Mouse (Mus musculus): ENCODE results near the gene Gm20481.
"Not testable (repeated sequence)": the region's sequence is repeated elsewhere in the genome, so short reads cannot be mapped to it uniquely, and the experiment has no call there.

The Gm20481 gene

DNA sequence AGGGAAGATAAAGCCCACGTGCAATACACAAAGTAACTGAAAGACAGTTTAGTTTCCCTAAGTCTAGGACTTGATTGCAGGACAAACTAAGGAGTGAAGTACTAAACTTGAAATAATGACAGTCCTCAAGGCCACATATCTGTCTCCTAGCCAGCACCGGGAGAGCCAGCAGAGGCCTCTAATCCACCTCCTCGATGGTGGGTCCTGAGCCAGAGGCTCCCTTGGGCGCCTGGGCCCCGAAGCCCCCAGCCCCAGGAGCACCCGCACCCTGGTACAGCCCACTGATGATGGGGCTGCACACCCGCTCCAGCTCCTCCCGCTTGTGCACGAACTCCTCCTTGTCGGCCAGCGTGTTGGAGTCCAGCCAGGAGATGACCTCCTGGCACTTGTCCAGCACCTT is at the start of gene Gm20481:
Gm20481 (plus strand) TSS at position 91 of the 400 bp plus-strand sequence.
- not testable (repeated sequence) for DNase-seq

DNA sequence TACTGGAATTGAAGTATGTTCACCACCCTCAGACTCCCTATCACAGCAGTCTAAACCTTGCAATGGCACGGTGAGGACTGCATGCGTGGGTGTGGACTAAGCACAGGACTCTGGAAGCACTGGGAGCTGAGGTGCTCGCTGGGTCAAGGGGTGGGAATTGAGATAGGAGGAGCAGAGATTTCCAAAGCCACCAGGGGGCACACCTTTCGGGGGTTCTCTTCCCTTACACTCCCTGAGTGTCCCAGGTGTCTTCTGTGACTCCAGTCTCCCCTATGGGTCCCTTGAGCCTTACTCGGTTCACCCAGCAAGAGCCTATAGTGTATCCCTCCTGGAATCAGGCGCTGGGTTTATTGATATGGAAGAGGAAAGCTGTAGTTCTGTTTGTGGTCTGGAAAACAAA is 46.8 kb upstream of the Gm20481 start:
- DNase-seq = no peak

DNA sequence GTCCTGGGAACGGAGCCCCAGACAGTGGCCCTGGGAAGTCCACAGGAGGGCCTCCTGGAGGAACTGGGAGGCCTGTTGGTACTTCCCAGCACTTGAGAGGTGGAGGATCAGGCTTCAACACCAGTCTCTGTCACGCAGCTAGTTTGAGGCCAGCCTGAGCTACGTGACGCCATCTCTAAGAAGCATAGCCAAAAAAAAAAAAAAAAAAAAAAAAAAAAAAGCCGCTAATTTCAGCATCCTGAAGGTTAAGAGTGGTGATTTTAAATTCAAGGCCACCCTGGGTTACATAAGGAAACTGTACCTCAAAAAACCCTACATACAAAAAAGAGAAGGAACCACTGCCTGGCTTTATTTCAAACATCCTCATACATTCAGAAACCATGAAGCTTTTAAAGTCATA is 45.5 kb upstream of the Gm20481 start:
- DNase-seq = no peak

DNA sequence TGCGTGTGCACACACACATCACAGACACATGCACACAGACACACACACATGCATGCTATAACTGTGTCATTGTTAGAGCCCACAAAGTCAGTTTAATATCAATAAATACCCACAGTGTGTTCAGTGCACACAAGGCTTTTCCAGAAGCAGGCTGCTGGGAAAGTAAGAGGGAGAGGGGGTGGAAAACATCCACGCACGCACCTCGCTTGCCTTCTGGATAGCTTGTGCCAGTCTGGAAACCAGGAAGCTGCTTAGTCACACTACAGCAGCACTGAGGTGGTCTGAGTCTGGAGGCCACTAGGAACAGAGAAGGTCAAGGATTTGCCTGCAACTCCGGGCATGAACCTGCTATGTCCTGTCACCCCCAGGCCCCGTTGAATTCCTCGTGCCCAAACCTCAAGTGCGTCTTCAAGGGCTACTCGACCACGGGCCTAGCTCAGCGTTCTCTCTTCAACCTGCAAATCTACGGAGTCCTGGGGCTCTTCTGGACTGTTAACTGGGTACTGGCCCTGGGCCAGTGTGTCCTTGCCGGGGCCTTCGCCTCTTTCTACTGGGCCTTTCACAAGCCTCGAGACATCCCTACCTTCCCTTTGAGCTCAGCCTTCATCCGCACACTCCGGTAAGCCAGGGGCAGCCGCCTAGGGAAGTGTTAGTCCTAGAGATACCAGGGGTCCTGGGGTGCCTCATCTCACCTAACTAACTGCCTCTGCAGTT is 42.2 kb upstream of the Gm20481 start:
- no peak for DNase-seq

DNA sequence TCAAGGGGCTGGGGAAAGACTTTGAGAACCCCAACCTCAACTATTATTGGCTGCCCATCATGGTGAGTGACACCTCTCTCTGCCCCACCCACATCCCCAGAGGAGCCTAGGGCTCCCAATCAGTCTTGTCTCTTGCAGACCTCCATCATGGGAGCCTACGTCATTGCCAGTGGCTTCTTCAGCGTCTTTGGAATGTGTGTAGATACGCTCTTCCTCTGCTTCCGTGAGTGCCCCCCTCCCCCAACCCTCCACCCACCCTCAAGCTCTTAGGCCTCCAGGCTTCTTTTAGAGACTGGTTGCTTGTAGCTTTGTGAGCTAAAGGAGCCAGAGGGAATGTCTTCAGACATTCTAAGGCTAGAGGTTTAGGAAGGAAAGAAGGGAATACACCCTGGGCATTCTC is 40.9 kb upstream of the Gm20481 start:
- DNase-seq = no peak

DNA sequence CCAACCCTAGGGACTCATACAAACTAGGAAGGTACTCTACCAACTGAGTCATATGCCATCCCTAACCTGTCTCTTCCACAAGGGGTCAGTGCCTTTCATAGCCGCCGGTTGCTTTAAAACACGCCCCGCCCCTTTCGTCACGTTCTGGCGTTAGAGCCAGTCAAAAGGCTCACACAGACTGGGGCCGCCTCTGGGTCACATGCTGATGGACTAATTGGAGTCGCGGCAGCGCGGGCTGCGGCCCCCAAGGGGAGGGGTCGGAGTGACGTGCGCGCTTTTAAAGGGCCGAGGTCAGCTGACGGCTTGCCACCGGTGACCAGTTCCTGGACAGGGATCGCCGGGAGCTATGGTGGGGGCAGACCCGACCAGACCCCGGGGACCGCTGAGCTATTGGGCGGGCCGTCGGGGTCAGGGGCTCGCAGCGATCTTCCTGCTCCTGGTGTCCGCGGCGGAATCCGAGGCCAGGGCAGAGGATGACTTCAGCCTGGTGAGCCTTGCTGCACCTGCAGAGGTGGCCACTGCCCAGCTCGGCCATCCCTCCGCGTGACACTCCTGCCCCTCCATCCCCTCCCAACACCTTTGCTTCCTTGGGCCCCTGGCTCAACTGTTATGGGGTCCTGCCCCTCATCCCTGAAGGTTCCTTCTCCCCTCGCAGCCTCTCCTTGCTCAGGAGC is 38.5 kb upstream of the Gm20481 start, which contains the start of gene Neu1:
Neu1 (plus strand) TSS at position 193 of the 674 bp plus-strand sequence.
- DNase-seq = peak; percentile 95 to 96

DNA sequence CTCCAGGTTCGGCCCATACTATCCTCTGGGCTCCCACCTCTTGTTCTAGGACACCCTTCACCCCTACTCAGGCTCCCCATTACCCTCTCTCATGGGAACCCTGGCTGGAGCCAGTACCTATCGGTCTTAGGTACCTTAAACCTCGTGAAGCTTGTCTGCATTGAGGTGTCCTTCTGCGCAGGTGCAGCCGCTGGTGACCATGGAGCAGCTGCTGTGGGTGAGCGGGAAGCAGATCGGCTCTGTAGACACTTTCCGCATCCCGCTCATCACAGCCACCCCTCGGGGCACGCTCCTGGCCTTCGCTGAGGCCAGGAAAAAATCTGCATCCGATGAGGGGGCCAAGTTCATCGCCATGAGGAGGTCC is 38.0 kb upstream of the Gm20481 start:
- DNase-seq = peak; percentile 36 to 50

DNA sequence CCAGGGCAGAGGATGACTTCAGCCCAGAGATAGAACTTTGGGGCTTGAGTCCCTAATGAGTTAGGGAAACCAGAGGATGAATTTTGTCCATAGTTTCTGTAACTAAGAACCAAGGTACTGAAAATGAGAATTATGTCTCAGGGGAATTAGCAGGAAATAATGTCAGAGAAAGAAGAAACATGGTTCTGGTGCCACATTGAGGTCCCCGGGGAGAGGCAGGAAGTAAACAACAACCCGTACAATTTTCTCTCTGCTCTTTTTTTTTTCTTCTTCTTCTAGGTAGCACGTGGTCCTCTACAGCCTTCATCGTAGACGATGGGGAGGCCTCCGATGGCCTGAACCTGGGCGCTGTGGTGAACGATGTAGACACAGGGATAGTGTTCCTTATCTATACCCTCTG is 37.4 kb upstream of the Gm20481 start:
- peak in 1 of 2 experiments; percentile 14 for DNase-seq

DNA sequence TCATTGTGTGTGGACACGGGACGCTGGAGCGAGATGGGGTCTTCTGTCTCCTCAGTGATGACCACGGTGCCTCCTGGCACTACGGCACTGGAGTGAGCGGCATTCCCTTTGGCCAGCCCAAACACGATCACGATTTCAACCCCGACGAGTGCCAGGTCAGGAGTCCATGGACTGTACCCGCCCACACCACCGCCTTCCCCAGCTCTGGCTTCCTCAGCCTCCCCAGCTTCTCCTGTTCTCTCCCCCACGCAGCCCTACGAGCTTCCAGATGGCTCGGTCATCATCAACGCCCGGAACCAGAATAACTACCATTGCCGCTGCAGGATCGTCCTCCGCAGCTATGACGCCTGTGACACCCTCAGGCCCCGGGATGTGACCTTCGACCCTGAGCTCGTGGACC is 35.7 kb upstream of the Gm20481 start:
- no peak for DNase-seq

DNA sequence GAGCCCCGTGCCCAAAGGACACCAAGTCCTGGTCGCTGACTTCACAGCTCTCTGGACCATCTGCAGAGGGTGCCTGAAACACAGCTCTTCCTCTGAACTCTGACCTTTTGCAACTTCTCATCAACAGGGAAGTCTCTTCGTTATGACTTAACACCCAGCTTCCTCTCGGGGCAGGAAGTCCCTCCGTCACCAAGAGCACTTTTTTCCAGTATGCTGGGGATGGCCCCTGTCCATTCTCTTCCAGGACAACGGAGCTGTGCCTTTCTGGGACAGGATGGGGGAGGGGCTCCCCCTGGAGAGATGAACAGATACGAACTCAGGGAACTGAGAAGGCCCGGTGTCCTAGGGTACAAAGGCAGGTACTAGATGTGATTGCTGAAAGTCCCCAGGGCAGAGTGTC is 34.9 kb upstream of the Gm20481 start:
- DNase-seq = no peak

DNA sequence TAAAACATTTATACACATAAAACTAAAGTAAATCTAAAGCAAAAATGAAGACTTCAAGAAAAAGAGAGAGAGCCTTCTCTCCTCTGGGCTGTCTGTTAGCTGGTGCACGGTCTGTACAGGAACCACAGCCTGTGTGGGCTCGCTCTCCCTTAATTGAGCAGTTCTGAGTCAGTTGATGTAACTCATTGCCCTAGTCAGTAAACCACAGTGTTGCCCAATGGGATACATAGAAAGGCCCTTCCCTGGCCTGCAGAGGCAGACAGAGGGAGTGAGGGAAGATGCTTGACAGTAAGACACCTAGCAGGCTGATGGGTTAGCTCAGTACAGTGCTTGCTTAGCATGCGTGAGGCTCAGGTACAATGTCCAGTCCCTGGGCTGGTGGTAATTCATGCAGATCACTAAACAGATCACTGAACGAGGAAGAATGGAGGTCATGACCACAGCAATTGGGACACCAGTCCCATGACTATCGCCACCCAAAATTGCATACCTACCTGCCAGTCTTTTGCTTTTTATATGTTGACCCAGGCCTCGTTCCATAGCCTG is 31.7 kb upstream of the Gm20481 start:
- no peak for DNase-seq

DNA sequence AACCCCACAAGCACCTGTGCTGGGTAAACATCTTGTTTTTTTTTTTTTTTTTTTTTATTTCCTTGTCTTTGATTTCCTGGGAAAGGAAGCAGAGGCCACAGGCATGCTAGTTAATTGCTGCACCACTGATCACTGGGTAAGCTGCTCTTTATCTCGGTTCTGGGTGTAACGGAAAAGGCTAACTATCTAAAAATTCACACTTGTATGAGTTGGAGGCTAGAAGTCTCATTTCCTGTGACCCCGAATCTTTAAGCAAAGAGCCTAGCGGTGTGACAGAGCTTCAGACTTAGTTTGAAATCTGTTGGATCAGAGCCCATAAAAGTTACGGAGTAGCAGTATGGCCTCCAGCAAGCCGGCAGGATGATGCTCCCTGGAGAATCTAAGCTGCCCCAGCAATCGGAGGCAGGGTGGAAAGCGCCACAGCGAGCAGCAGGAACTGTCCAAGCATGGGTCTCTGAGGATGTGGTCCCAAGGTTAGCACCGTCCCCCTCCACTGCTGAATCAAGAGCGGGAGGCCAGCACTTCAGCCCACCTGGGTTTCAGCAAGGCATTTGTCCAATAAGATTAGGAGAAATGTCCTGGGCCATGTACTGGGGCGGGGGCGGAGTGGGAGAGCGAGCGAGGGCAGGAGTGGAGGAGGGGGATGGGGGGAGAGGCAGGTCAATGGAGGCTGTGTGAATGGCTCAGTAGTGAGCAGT is 28.2 kb upstream of the Gm20481 start:
- no peak for DNase-seq

DNA sequence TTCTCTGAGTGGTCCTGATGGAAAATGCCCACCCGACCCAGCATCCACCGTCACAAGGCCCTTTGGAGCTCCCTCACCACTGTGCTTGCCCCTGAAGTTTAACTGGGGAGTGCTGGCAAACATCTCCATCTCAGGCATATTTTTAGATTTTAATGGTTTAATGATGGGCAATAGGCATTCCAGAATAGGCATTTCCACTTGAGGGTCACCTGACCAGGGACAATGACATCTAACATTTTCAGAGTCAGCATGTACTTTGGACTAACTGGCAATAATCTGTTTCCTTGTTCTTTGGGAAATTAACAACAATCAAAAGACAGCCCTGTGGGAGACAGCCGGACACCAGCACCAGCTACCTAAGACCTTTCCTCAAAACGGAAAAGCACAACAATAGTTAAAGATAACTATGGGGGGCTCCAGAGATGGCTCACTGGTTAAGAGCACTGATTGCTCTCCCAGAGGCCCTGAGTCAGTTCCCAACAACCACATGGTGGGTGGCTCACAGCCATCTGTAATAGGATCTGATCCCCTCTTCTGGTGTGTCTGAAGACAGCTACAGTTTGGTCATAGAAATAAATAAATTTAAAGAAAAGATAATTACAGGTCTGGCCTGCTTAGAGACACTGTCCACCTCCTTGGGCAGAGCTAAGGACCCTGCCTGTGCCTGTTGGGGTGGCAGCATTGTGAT is 26.4 kb upstream of the Gm20481 start:
- no peak for DNase-seq

DNA sequence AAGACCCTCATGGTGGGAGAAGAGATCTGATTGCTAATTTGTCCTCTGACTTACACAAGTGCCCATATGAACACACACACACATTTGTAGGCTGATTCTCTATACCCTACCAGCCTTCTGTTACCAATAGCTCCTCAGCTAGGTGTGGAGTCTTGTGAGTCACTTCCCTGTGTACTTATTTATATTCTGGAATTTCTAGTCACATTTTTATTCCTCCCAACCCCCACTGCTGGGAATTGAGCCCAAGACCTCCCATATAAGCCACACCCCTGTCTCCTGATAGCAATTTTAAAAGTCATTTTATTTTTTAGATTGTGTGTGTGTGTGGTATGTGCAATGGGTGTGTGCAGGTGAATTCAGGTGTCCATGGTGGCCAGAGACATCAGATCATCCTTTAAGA is 25.4 kb upstream of the Gm20481 start:
- DNase-seq = no peak

DNA sequence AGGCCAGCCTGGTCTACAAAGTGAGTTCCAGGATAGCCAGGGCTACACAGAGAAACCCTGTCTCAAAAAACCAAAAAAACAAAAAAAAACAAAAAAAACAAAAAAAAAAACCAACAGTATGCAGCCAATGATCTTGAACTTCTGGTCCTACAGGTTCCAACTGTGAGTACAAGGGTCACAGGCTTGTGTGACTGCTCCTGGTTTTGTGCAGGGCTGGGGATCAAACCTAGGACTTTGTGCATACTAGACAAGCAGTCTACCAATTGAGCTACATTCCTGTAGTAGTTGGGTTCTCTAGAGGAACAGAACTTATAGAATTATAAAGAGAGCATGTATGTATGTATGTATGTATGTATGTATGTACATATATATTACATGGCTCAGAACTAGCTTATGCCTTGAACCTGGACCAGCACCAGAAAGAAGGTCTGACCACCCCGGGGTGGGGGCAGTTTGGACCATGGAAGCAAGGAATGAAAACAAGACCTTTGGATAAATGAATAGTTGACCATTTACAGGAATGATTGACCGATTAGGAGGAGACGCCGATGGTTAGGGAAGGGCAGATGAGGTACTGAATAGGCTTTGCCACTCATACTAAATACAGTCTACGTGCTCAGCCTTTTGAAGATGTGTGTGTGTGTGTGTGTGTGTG is 23.1 kb upstream of the Gm20481 start:
- DNase-seq = no peak

DNA sequence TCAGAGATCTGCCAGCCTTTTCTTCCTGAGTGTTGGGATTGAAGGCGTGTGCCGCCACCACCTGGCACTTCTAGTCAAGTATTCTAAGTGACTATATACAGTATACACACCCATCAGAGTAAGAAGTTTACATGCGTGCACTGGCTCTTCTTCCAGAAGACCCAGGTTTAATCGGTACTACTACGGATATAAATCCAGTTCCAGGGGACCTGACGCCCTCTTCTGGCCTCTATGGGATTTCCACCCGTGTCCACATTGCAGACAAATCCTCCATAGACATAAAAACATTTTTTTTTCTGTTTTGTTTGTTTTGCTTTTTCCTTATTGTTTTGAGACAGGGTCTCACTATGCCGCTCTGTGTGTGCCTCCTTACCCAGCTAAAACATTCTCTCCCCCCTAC is 22.1 kb upstream of the Gm20481 start:
- no peak for DNase-seq

DNA sequence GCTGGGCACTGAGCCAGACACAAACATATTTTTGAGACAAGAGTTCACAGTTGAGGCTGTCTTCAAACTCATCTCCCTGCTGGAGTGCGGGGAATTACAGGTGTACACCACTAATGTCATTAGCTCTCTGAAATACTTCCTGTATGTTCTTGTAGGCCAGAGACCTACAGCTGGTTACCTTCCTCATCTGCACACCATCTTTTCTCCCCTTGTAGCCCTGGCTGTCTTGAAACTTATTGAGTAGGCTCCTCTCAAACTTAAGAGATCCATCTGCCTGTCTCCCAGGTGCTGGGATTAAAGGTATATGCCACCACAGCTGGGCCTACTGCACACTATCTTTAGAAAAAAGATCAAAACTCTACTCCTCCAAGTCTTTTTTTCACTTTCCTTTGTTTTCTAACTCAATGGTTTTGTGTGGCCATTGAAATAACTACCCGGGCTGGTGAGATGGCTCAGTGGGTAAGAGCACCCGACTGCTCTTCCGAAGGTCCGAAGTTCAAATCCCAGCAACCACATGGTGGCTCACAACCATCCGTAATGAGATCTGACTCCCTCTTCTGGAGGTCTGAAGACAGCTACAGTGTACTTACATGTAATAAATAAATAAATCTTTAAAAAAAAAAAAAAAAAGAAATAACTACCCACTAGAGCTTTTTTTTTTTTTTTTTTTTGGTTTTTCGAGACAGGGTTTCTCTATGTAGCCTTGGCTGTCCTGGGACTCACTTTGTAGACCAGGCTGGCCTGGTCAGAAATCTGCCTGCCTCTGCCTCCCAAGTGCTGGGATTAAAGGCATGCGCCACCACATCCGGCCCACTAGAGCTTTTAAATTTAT is 20.8 kb upstream of the Gm20481 start:
- DNase-seq = not testable (repeated sequence)

DNA sequence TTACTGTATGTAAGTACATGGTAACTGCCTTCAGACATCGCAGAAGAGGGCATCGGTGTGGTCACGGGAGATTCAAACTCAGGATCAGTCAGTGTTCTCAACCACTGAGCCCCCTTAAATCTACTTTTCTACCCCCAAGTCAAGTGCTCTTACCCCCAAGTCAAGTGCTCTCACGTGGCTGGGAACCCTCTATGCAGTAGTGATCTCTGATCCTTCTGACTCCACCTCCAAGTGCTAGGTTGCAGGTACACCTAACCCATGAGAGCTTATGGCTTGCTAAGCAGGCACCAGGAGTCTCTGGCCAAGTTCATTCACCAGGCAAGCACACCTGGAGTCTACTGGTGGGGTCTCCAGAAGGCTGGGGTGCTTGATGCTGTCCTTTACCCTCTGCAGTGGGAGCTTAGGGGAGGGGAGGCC is 20.2 kb upstream of the Gm20481 start:
- no peak for DNase-seq

DNA sequence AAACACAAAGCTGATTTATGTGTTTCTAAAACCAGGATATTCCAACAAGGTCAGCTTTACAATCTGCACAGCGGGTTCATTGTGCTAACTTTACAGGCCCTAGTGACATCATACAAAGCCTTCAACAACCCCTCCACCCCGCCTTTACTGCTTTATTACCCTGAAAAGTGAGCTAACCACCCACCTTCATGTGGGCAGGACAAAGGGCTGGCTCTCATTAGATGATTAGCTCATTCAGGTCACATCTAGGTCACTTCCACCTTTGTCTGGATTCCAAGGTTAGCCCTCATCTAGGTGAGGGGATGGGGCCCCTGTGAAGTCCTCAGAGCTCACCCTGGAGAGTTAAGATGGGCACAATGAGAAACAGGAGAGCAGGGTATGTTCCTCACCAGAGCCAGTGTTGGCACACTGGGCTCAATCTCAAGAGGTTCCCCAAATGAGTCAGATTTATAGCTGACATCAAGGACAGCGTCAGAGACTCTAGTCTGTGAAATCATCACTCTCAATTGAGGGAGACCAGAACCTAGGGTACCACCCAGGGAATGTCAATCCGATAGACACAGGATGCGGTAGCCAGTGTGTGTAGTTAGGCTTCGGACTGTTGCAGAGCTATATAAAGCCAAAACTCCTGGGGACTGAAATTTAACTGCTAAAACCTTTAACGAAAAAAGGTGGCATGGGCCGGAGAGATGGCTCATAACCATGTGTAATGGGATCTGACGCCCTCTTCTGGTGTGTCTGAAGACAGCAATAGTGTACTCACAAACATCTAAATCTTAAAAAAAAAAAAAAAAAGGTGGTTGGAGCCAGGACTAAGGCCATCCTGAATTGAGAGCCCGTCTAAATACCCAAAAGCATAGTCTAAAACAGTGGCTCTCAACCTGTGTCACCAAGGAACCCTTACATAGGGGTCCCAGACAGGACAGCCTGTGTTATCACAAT is 18.9 kb upstream of the Gm20481 start:
- no peak for DNase-seq

DNA sequence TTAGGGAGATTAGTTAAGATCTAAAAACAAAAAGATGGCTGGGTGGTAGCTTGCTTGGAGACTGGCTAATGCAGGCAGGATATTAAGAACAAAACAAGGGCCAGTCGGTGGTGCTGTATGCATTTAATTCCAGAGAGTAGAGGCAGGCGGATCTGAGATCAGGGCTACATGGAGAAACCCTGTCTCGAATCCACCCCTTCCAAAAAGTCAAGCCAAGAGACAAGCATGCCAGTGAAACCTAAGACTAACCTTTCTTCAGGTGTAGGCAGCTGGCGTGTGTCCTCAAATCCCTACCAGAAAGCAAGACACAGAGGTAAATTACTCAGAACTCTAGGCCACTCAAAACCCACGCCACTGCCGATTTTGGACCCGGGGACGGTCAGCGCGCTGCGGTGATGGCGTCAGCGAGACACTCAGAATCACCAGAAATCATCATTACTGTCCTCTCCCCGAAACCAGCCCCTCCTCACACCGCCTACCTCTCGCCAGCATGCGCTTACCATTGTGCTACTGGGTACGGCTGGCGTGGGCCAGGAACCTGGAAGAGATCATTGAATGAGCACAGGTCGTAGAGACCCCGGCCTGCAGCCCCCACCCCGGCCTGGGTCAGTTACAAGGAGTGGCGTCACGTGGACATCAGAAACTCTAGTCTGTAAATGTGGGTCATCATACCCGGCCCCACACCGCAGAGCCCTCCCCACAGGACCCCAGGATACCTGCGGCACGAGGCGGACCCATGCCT is 17.9 kb upstream of the Gm20481 start:
- no peak for DNase-seq
